Mouse (Mus musculus): ENCODE measurements around the gene Zfyve9. TPM values are rescaled to one million over a fixed set of nuclear protein-coding genes. Genes with fewer than 3 reads are reported as not detected.

Gene Zfyve9
- polyA plus RNA-seq, 1 experiment from 2014 or later: 0.95 TPM

GRCm38 (mm10) chr4:108746160-108746873 is 34.3 kb downstream of the Zfyve9 start:
- no peak for DNase-seq
- 74% methylated on average over 3 of the region's 3 CpGs for WGBS (ENCODE audit: insufficient replicate concordance)
- no peak for ATAC-seq
- no peaks in the 10 kb centered on the region for H3K27me3 ChIP-seq (ENCODE audit: insufficient read depth, low read length)
- H3K4me2 ChIP-seq (ENCODE audit: low read depth, low read length): no peak overlapping the region
- H3K4me1 ChIP-seq (ENCODE audit: insufficient read depth): no peaks in the 10 kb centered on the region
- no peaks in the 10 kb centered on the region for H3K9me3 ChIP-seq (ENCODE audit: low read length)
- TF ChIP-seq CTCF (IDR thresholded peaks at IDR 0.05; ENCODE audit: low read depth): no peak
- no peak for TF ChIP-seq EP300 (IDR thresholded peaks at IDR 0.05; ENCODE audit: low read depth)
- no peak overlapping the region for H3K9ac ChIP-seq (replicated peaks)
- no peaks in the 10 kb centered on the region for H3K36me3 ChIP-seq (replicated peaks; ENCODE audit: insufficient read depth, low read length)
- no peak overlapping the region for H3K27ac ChIP-seq (ENCODE audit: low read depth)
- H3K4me3 ChIP-seq (ENCODE audit: low read depth, low read length): no peak overlapping the region

GRCm38 (mm10) chr4:108731582-108731981 is 49.0 kb downstream of the Zfyve9 start:
- Histone ChIP-seq H3K9ac (replicated peaks) (no peak overlapping the region), H3K27ac (ENCODE audit: low read depth) (no peak overlapping the region), H3K9me3 (ENCODE audit: low read length) (no peaks in the 10 kb centered on the region), H3K27me3 (ENCODE audit: insufficient read depth, low read length) (no peaks in the 10 kb centered on the region), H3K4me2 (ENCODE audit: low read depth, low read length) (no peak overlapping the region), H3K36me3 (replicated peaks; ENCODE audit: insufficient read depth, low read length) (no peaks in the 10 kb centered on the region), H3K4me3 (ENCODE audit: low read depth, low read length) (no peak overlapping the region), H3K4me1 (ENCODE audit: insufficient read depth) (no peaks in the 10 kb centered on the region)
- DNase-seq (no peak), ATAC-seq (no peak)
- WGBS (ENCODE audit: insufficient replicate concordance): 63% methylated on average over 3 of the region's 3 CpGs
- TF ChIP-seq CTCF (IDR thresholded peaks at IDR 0.05; ENCODE audit: low read depth) (no peak), EP300 (IDR thresholded peaks at IDR 0.05; ENCODE audit: low read depth) (no peak)

- Histone ChIP-seq H3K9me3 (ENCODE audit: low read length) (no peaks in the 10 kb centered on the region), H3K27ac (ENCODE audit: low read depth) (no peak overlapping the region), H3K4me2 (ENCODE audit: low read depth, low read length) (no peak overlapping the region), H3K36me3 (replicated peaks; ENCODE audit: insufficient read depth, low read length) (no peaks in the 10 kb centered on the region), H3K27me3 (ENCODE audit: insufficient read depth, low read length) (no peaks in the 10 kb centered on the region), H3K4me1 (ENCODE audit: insufficient read depth) (no peaks in the 10 kb centered on the region), H3K9ac (replicated peaks) (no peak overlapping the region), H3K4me3 (ENCODE audit: low read depth, low read length) (no peak overlapping the region)
- 84% methylated on average over 1 of the region's 1 CpGs for WGBS (ENCODE audit: insufficient replicate concordance)
- no peak for DNase-seq
- TF ChIP-seq EP300 (IDR thresholded peaks at IDR 0.05; ENCODE audit: low read depth) (no peak), CTCF (IDR thresholded peaks at IDR 0.05; ENCODE audit: low read depth) (no peak)
- ATAC-seq: no peak
These were observed 50.1 kb downstream of the Zfyve9 start for GRCm38 (mm10) chr4:108730450-108730849.

GRCm38 (mm10) chr4:108724102-108724501 is 56.5 kb downstream of the Zfyve9 start:
- 64% methylated on average over 2 of the region's 2 CpGs for WGBS (ENCODE audit: insufficient replicate concordance)
- ATAC-seq (no peak), DNase-seq (no peak)
- Histone ChIP-seq H3K36me3 (replicated peaks; ENCODE audit: insufficient read depth, low read length) (no peaks in the 10 kb centered on the region), H3K9ac (replicated peaks) (no peak overlapping the region), H3K4me3 (ENCODE audit: low read depth, low read length) (no peak overlapping the region), H3K4me1 (ENCODE audit: insufficient read depth) (no peaks in the 10 kb centered on the region), H3K4me2 (ENCODE audit: low read depth, low read length) (no peak overlapping the region), H3K27me3 (ENCODE audit: insufficient read depth, low read length) (no peaks in the 10 kb centered on the region), H3K27ac (ENCODE audit: low read depth) (no peak overlapping the region), H3K9me3 (ENCODE audit: low read length) (no peaks in the 10 kb centered on the region)
- TF ChIP-seq EP300 (IDR thresholded peaks at IDR 0.05; ENCODE audit: low read depth) (no peak), CTCF (IDR thresholded peaks at IDR 0.05; ENCODE audit: low read depth) (no peak)

GRCm38 (mm10) chr4:108721245-108721784 is 59.3 kb downstream of the Zfyve9 start:
- 62% methylated on average over 3 of the region's 3 CpGs for WGBS (ENCODE audit: insufficient replicate concordance)
- ATAC-seq: no peak
- TF ChIP-seq CTCF (IDR thresholded peaks at IDR 0.05; ENCODE audit: low read depth) (no peak), EP300 (IDR thresholded peaks at IDR 0.05; ENCODE audit: low read depth) (no peak)

GRCm38 (mm10) chr4:108719349-108719748 is 61.2 kb downstream of the Zfyve9 start, which contains the start of gene 3110021N24Rik:
TSS of gene 3110021N24Rik (plus strand) at chr4:108719649.
- no peaks in the 10 kb centered on the region for H3K4me1 ChIP-seq (ENCODE audit: insufficient read depth)
- H3K4me2 ChIP-seq (ENCODE audit: low read depth, low read length): no peak within 1 kb of the TSS
- no peak within 1 kb of the TSS for H3K27ac ChIP-seq (ENCODE audit: low read depth)
- no peak within 1 kb of the TSS for H3K9ac ChIP-seq (replicated peaks)
- H3K27me3 ChIP-seq (ENCODE audit: insufficient read depth, low read length): no peaks in the 10 kb centered on the region
- TF ChIP-seq CTCF (IDR thresholded peaks at IDR 0.05; ENCODE audit: low read depth) (no peak), EP300 (IDR thresholded peaks at IDR 0.05; ENCODE audit: low read depth) (no peak)
- H3K4me3 ChIP-seq (ENCODE audit: low read depth, low read length): no peak within 1 kb of the TSS
- ATAC-seq (no peak), DNase-seq (no peak)
- 83% methylated on average over 5 of the region's 5 CpGs for WGBS (ENCODE audit: insufficient replicate concordance)
- no peaks in the 10 kb centered on the region for H3K9me3 ChIP-seq (ENCODE audit: low read length)
- H3K36me3 ChIP-seq (replicated peaks; ENCODE audit: insufficient read depth, low read length): 0 out of 2 replicates have a peak, but pooled peaks cover 2% of the 10 kb centered on the region

More at GRCm38 (mm10) chr4:108721245-108721784, 59.3 kb downstream of the Zfyve9 start:
- DNase-seq: no peak
- Histone ChIP-seq H3K9me3 (ENCODE audit: low read length) (no peaks in the 10 kb centered on the region), H3K27ac (ENCODE audit: low read depth) (no peak overlapping the region), H3K4me2 (ENCODE audit: low read depth, low read length) (no peak overlapping the region), H3K9ac (replicated peaks) (no peak overlapping the region), H3K36me3 (replicated peaks; ENCODE audit: insufficient read depth, low read length) (no peaks in the 10 kb centered on the region), H3K27me3 (ENCODE audit: insufficient read depth, low read length) (no peaks in the 10 kb centered on the region), H3K4me3 (ENCODE audit: low read depth, low read length) (no peak overlapping the region), H3K4me1 (ENCODE audit: insufficient read depth) (no peaks in the 10 kb centered on the region)

Measured in liver, postnatal 0 days (tissue).